Mouse (Mus musculus): ENCODE measurements around the gene Slc25a3. TPM values are rescaled to one million over a fixed set of nuclear protein-coding genes. Genes with fewer than 3 reads are reported as not detected.

Gene Slc25a3
- 1,000 to 10,000 TPM; 1,954 to 1,992 TPM for total RNA-seq (2021)

GRCm38 (mm10) chr10:91123828-91124822 is at the start of gene Slc25a3:
Slc25a3 (minus strand) TSS chr10:91124059.
- DNase-seq = peak; percentile 98

- DNase-seq = no peak
These were observed 48.7 kb upstream of the Slc25a3 start for GRCm38 (mm10) chr10:91172329-91173100.

- peak; percentile 96 for DNase-seq
These were observed 47.8 kb upstream of the Slc25a3 start for GRCm38 (mm10) chr10:91171455-91172328.

GRCm38 (mm10) chr10:91171041-91171440 is 47.2 kb upstream of the Slc25a3 start:
- DNase-seq = no peak

- peak; percentile 92 for DNase-seq
These were observed 46.5 kb upstream of the Slc25a3 start for GRCm38 (mm10) chr10:91170143-91170941.

GRCm38 (mm10) chr10:91169414-91170065 is 45.7 kb upstream of the Slc25a3 start:
- DNase-seq = no peak

- DNase-seq = no peak
These were observed 43.5 kb upstream of the Slc25a3 start for GRCm38 (mm10) chr10:91167352-91167751.

GRCm38 (mm10) chr10:91166890-91167289 is 43.0 kb upstream of the Slc25a3 start:
- peak; percentile 75 for DNase-seq

GRCm38 (mm10) chr10:91165850-91166249 is 42.0 kb upstream of the Slc25a3 start:
- no peak for DNase-seq

- DNase-seq = no peak
These were observed 40.6 kb upstream of the Slc25a3 start for GRCm38 (mm10) chr10:91164491-91164890.

- DNase-seq = no peak
These were observed 38.8 kb upstream of the Slc25a3 start for GRCm38 (mm10) chr10:91162511-91163163.

GRCm38 (mm10) chr10:91162077-91162476 is 38.2 kb upstream of the Slc25a3 start:
- DNase-seq = no peak

- DNase-seq = no peak
These were observed 37.1 kb upstream of the Slc25a3 start for GRCm38 (mm10) chr10:91161006-91161405.

GRCm38 (mm10) chr10:91158442-91158841 is 34.6 kb upstream of the Slc25a3 start:
- no peak for DNase-seq

GRCm38 (mm10) chr10:91156338-91156737 is 32.5 kb upstream of the Slc25a3 start:
- no peak for DNase-seq

- DNase-seq = no peak
These were observed 30.1 kb upstream of the Slc25a3 start for GRCm38 (mm10) chr10:91153894-91154503.

GRCm38 (mm10) chr10:91145413-91145812 is 21.6 kb upstream of the Slc25a3 start:
- no peak for DNase-seq

- DNase-seq = no peak
These were observed 19.7 kb upstream of the Slc25a3 start for GRCm38 (mm10) chr10:91143313-91144230.

All from heart, postnatal 4 days (tissue).